Mouse (Mus musculus): ENCODE results near the gene Gm44502.
"Not testable (repeated sequence)": the region's sequence is repeated elsewhere in the genome, so short reads cannot be mapped to it uniquely, and the experiment has no call there.

Gm44502 gene

GRCm38 (mm10) chr15:89453865-89454478, 24.5 kb upstream of the Gm44502 start, which contains the start of gene Mapk8ip2:
Mapk8ip2 (plus strand) TSS chr15:89453913.
- in situ Hi-C loops (cut with MseI, MboI), result no loop called here

DNA sequence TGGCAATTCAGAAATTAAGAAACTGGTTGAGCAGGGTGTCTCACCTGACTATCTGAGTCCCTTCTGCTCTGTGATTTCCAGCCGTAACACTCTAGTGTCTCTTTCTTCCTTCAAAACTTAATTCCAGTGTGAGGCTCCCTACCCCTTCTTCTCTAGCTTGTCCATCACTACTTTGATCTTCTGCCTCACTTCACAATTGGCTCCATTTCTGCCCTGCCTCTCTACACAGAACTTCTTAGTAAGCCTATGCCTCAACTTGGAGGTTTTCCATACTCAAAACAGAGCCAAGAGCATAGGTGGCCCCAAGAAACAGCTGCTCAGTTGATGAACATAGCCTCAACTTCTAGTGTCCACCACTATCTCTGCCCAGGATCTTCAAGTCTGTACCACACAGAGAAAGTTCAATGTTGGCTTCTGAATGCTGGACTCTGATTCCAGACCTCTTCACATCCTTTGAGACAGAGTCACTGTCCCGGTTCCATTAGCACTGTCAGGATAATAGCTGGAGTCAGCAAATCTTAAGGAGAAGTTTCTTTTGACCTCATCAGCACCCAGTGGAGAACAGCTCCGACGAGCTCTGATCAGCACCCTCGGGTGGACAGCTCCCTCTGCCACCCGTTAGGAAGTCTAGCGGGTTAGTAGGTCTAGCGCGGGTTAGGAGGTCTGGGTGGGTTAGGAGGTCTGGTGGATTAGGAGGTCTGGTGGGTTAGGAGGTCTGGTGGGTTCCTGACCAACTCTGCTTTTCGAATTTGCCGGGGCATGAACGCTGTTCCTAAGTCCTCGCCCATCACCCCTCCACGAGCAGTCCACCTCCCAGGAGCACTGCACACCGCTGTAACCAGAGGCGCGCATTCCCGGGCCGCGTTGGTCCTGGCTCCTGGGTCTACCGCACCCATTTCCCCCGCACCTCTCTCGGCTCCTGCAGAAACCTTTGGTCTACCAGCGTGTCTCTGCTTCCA, 23.7 kb upstream of the Gm44502 start:
- in situ Hi-C loops (cut with MseI, MboI), result no loop called here

- in situ Hi-C loops (cut with MseI, MboI), result no loop called here
Observed at GRCm38 (mm10) chr15:89442486-89443070, 13.1 kb upstream of the Gm44502 start.

DNA sequence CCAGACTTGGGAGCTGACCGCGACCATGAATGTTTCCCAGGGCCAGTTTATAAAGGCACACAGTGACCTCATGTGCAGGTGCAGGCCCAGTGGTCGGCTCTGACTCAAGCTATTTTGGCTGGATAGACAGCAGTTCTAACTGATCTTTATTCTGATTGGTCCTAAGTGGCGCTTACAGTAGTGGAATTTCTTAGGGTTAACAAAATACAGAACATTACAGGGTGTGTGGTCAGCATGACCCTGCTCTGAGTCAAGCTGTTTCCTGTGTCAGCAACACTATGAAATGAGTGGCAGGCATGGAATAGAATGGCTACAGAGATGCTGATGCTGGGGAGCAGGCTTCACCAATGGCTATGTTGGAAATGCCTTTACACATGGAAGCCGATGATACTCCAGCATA, 6.4 kb upstream of the Gm44502 start:
- in situ Hi-C loops (cut with MseI, MboI), result no loop called here

DNA sequence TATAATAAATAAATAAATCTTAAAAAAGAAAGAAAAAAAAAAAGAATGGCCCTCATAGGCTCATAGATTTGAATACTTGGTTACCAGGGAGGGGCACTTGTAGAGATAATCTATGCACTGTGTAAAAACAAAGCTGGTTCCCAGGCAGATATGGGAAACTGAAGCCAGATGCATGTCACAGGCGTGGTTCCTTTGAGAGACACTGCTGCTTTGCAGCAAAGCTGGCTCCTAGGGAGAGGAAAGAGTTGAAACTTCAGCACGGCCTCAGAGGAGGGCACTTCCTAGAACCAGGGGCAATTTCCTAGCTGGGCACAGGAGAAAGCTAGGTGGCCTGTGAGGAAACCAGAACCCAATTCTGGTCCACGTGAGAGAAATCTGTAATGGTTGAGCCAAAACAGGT, 4.6 kb upstream of the Gm44502 start:
- in situ Hi-C loops (cut with MseI, MboI), result no loop called here

DNA sequence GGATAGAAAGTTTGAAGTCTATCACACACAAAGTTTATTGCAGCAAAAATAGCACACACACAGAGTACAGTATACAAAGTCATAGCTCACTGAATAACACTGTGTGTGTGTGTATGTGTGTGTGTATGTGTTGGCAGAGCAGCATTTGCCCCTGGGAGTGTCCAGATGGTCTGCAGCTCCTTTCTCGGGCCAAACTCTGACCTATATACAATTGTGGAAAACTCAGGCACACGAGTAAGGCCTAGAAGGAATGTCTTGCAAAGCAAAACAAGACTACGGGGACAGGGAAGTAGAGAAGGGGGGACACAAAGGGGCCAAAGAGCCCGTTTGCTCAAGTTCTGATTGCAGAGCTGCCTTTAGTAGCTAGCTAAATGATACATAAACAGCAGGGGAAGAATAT, 3.5 kb upstream of the Gm44502 start:
- in situ Hi-C loops (cut with MseI, MboI), result no loop called here

- in situ Hi-C loops (cut with MseI, MboI), result no loop called here
Observed at GRCm38 (mm10) chr15:89431806-89432205, 2.3 kb upstream of the Gm44502 start.

DNA sequence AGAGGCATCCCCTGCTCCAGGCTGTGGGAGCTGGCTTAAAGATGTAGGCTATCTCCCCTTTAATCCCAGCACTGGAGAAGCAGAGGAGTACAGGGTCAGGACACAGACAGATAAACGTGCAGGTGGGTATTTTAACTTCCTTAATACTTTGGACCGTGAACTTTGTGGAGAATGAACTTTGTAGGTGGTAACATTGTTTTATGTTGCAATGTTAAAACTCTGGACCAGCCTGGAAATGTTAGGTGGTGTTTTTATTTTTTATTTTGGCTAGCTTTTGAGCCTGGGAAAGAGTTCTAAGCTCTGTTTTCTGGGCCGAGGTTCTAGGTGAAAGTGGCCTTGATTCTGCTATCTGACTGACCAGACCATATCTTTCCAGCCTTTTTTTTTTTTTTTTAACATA, 1.8 kb upstream of the Gm44502 start:
- in situ Hi-C loops (cut with MseI, MboI), result no loop called here

DNA sequence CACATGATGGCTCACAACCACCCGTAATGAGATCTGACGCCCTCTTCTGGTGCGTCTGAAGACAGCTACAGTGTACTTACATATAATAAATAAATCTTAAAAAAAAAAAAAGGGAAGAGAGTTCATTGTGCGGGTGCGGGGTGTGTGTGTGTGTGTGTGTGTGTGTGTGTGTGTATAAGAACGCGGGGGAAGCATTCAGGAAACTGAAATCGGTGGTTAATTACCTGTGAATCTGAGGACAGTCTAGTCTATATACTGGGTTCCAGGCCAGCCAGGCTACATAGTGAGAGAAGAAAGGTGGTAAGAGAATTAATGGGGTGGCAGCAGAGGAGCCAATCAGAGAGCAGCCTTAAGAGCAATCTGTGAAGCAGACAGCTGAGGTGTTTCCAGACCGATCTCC, 1.3 kb upstream of the Gm44502 start:
- in situ Hi-C loops (cut with MseI, MboI), result not testable (repeated sequence)

GRCm38 (mm10) chr15:89430341-89430740, 845 bp upstream of the Gm44502 start:
- in situ Hi-C loops (cut with MseI, MboI), result no loop called here

- in situ Hi-C loops (cut with MseI, MboI), result no loop called here
Observed at GRCm38 (mm10) chr15:89428821-89429351, 610 bp downstream of the Gm44502 start.

GRCm38 (mm10) chr15:89428136-89428790, 1.2 kb downstream of the Gm44502 start:
- in situ Hi-C loops (cut with MseI, MboI), result no loop called here

DNA sequence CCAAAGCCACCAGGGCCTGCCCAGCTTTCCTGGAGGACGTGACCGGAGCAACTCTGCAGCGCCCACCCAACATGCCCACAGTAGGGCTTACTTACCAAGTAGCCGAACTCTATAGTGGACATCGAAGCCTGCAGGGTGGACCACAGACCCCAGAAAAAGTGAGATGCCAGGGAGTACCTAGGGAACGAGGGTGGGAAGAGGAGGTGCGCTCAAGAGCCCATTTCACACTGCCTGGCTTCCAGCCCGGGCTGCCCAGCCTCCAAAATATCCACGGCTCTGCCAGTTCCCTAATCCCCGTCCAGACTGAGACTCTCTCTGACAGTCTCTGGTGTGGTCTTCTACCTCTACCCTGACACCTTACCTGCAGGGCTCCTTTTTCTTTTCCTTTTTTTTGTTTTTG, 2.8 kb downstream of the Gm44502 start:
- in situ Hi-C loops (cut with MseI, MboI), result no loop called here

- in situ Hi-C loops (cut with MseI, MboI), result no loop called here
Observed at GRCm38 (mm10) chr15:89425711-89426121, 3.8 kb downstream of the Gm44502 start, which contains the start of gene Cpt1b. Cpt1b (minus strand) TSS chr15:89425863.

DNA sequence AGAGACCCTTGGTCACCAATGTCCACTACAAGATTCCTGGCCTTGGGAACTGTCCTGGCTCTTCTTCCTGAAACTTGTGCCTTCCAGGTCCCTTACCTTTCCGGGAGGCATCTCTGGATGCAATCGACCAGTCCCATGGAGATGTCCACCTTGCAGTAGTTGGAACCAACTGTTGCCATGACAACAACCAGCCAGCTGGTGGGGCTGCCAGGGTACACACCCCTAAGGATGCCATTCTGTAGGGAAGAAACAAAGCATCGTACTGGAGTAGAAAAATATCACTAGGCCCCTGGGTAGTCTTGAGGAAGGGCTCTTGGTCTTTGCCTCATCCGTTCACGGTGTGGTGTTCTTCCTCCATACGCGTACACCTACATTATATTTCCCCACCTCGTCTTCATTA, 4.9 kb downstream of the Gm44502 start:
- in situ Hi-C loops (cut with MseI, MboI), result no loop called here

- in situ Hi-C loops (cut with MseI, MboI), result no loop called here
Observed at GRCm38 (mm10) chr15:89421938-89422337, 7.6 kb downstream of the Gm44502 start.

DNA sequence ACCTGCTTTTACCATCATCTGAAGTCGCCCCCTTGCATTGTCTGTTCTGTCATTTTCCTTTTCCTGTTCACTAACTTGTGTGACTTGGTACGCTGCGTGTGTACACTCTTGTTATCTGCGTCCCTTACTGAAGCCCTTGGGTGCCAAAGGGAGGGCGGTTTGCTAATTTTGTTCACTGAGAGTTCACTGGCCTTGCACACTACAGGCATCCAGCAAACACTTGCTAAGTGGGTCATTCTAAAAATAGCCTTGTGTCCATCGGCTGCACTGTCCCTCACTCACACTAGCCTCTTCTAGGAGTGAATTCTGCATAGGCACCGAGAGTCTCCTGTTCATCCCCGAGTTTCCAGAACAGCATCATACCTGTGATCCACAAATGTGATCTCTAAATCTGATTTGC, 14.2 kb downstream of the Gm44502 start:
- in situ Hi-C loops (cut with MseI, MboI), result no loop called here

DNA sequence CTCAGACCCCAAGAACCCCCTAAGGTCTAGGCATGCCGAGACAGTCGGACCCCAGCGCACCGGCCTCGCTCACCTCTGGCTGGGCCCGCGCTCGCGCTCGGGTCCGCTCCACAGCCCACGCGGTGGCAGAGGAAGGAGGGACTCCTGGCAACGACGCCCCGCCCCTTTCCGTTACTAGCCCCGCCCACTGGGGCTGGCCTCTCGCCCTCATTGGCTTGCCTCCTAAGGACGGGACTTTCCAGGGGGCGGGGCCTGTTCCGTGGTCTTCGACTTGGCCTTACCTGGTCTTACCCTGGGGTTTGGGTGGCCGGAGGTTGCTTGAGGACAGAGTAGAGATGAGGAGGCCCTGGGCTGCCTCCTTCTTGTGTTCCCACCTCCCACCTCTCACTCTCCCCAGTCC, 19.4 kb downstream of the Gm44502 start, which contains the start of gene Syce3:
Gene Syce3, minus strand, starts transcription at position 386 of the 400 bp plus-strand sequence.
- in situ Hi-C loops (cut with MseI, MboI), result no loop called here

- in situ Hi-C loops (cut with MseI, MboI), result no loop called here
Observed at GRCm38 (mm10) chr15:89406691-89407090, 22.8 kb downstream of the Gm44502 start.

- in situ Hi-C loops (cut with MseI, MboI), result no loop called here
Observed at GRCm38 (mm10) chr15:89404831-89405623, 24.5 kb downstream of the Gm44502 start.

- in situ Hi-C loops (cut with MseI, MboI), result no loop called here
Observed at GRCm38 (mm10) chr15:89402471-89402870, 27.0 kb downstream of the Gm44502 start.
